Mouse (Mus musculus) c-Kit-negative CD71-positive TER-119-positive erythroid progenitor cells, embryonic 14.5 days (primary cell): ENCODE measurements around the gene Ikzf3.

Experiments used
- DNase-seq: peaks from one replicate; pipeline ENCODE4 v3.0.0-alpha.2; 2013; ENCODE audit warnings: low read depth, low spot score

Ikzf3 gene

GRCm38 (mm10) chr11:98475630-98476433 lies 70.0 kb downstream of the Ikzf3 start:
- no peak for DNase-seq

- DNase-seq, result no peak
Measured at GRCm38 (mm10) chr11:98474967-98475366, 70.9 kb downstream of the Ikzf3 start.

DNA sequence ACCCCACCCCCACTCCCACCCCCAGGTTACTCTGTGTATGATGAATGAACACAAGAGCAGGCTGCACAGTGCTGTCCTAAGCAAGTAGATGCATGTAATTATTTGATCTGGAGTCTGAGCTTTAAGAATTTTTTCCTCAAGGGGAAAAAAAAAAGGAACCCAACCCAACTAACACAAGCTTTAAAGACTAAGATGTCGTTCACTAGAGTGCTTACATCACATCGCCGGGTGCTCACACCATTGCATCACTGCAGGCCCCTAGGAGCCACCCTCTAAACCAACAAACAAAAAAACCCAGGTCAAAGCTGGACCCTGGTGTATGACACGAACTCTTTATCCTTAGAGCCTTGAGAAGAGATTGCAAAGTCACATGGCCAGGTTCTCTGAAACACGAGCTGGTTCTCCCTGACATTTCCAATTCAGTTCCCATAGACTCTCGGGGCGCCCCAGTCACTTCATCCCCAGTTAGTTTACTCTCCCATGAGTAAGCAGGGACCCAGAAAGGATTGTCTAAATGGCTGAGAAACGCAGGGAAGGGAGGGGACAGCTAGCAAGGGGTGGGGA lies 71.8 kb downstream of the Ikzf3 start:
- DNase-seq, result no peak

- no peak for DNase-seq
Measured at GRCm38 (mm10) chr11:98472696-98473095, 73.1 kb downstream of the Ikzf3 start.

DNA sequence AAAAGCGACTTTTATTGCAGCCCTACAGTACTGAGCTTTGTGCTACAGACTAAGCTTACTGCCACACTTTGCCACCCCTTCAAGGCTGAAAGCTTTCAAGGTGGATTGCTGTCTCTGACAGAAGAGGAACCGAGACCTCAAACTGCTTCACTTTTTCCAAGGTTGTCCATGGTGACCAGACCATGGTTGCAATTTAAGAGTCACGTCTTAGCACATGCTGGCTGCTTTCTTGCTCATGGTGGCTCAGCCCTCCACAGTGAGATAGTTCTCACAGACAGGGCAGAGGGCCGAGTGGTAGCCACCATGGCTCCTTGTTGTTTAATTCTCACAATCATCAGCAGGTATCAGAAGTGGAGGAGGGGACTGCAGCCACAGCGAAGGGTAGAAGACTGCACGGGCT lies 75.0 kb downstream of the Ikzf3 start:
- DNase-seq, result no peak

DNA sequence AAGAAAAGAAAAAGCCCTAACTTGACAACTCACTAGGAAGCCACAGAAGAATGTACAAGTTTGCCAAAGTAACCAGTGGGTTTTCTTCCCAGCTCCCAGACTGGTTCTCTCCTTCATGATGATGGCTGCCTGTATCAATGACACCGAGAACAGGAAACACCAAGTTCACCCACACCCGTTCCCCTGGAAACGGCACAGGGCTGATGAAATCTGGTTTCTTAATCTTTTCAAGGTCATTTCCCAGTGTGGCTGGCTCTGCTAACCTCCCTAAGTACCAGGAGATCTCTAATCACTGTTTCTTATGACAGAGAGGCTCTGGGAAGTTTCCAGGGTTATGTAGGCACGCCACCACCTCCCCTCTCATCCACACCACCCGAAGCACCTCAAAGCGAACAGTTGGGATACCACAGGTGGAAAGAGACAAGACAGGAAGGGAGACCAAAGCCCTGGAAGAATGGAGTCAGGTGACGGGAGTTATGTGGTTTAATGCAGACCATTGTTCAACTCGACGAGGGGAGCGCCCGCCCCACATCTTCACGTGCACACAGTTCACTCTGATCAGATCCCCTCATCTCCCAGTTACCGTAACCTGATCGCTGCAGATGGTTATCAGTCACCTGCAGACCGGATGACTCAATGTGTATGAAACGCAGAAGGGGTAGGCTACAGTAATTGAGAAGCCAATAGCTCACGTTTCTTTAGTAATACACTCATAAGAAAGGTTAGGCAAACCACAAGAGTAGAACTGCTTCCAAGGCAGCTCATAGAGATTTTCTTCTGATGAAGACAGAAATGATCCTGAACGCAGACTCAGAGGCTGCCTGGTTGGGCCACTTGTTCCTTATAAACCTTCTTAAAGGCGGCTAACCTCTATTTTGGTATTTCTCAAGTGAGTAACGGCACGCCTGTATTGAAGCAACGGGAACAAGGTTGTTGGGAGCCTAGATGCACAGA lies 75.8 kb downstream of the Ikzf3 start:
- DNase-seq, result no peak

GRCm38 (mm10) chr11:98464516-98464915 lies 81.3 kb downstream of the Ikzf3 start:
- DNase-seq, result no peak

DNA sequence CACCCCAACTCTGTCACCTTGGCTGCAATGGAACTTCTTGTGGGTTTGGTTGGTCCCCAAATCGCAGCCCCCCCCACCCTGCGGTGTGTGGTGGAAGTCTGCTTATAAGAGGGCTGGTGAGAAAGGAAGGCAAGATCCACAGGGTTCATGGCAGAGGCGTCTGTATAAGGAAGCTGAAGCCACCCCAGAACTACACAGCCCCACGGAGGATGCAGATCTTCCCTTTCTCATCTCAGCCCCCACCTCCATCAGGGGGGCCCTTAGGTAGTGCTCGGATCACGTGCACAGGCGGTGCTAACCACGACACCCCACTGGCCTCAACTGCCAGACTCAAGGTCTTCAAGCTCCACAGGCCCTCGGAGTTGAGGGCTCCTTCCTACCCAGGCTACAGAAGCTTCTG lies 81.9 kb downstream of the Ikzf3 start:
- DNase-seq, result no peak

- DNase-seq, result no peak
Measured at GRCm38 (mm10) chr11:98462255-98462654, 83.6 kb downstream of the Ikzf3 start.

GRCm38 (mm10) chr11:98461109-98461720 lies 84.6 kb downstream of the Ikzf3 start:
- DNase-seq, result no peak

DNA sequence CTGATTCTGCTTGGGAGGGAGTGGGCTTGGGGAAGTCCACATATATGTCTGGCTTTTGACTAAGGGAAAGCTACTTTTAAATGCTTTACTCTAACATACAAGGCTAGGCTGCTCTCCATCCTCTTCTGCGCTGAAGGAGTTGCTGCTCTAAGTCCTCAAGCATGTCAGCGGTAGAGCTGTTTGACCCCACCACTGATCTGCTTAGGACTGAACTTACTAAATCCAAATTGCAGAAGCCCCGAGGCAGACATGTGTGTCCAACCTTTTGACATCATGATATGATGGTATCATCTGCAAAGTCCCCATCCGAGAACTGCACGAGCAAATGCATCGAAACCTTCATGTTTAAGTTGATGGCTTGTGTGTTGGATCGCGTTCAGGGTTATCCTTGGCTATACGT lies 86.0 kb downstream of the Ikzf3 start:
- no peak for DNase-seq

DNA sequence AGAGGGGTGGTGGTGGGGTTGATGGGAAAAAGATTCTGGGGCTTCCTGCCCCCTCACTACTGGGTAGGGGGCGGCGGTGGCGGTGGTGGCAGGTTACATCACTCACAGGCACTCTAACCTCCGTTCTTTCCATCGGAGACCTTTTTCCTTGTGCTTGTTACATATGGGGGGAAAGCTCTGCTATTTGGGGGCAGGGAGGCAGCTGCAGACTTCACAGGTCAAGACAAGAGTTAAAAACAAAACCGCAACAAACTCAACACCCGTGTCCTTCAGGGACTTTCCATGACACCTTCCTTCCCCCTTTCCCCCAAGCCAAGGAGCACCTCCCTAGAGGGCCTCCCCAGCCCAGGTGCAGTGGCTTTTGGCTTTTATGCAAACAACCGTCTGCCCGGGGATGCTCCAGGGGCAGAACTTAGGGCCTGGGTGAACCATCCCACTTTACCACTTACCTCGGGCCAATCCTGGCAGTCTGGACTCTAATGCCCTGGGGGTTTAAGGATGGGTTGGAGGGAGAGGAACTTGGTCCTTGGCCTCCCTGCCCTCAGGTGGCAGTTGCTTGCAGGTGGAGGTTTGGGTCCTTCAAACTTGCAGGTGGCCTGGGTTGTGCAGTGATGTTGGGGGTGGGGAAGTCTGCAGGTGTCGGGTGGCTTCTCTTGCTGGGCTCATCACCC lies 86.6 kb downstream of the Ikzf3 start:
- DNase-seq, result no peak

DNA sequence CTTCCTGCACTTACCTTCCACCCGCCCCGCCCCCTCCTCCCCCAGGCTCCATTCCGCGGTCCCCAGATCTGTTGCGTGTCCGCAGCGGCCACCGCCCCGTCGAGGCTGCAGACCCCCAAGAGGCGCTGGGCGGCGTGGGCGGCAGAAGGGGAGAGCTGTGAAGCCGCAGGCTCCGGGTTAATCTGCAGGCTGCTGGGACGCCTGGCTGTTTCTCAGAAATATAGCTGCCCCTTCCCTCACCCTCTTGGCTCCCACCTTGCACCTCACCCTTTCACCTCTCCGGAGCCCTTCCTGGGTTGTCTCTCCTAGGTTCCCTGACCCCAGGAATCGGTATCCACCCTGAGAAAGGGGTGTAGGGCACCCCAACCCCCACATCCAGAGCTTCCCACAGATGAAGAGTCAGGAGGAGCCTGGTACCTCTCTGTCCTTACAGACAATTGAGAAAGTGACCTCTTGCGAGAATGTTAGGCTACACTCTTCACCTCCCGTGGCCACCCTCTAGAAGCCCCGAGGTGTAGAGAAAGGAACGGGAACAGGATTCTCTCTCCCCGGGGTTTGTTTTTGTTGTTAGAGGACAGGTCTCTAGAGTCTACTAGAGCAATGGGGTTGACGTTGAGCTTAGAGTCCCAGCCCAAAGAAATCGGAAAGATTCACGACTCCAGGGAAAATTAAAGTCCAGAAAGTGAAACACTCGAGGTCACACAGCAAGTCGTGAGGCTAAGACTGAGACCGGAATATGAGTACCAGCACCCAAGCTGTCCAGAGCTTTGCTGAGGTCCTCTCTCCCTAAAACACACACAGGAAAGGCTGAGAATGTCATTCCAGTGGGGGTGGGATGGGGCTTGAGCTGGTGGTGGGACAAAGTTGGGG lies 87.5 kb downstream of the Ikzf3 start:
- DNase-seq, result no peak

- DNase-seq, result no peak
Measured at GRCm38 (mm10) chr11:98457367-98458120, 88.3 kb downstream of the Ikzf3 start.

- no peak for DNase-seq
Measured at GRCm38 (mm10) chr11:98456945-98457344, 88.9 kb downstream of the Ikzf3 start.

- DNase-seq, result no peak
Measured at GRCm38 (mm10) chr11:98456545-98456944, 89.3 kb downstream of the Ikzf3 start.

- no peak for DNase-seq
Measured at GRCm38 (mm10) chr11:98455484-98455883, 90.3 kb downstream of the Ikzf3 start.

GRCm38 (mm10) chr11:98449921-98450771 lies 95.7 kb downstream of the Ikzf3 start:
- DNase-seq, result no peak

- no peak for DNase-seq
Measured at GRCm38 (mm10) chr11:98449419-98449818, 96.4 kb downstream of the Ikzf3 start.
